Mouse (Mus musculus) ES-Bruce4 (cell line): ENCODE measurements around the gene Lrig2.

Source experiments
- CTCF ChIP-seq: IDR thresholded peaks from one replicate; pipeline ENCODE4 v1.8.1; 2011; ENCODE audit warnings: low read depth, low read length
- EP300 ChIP-seq: IDR thresholded peaks from 2 replicates; pipeline ENCODE4 v1.6.1; 2011; ENCODE audit warnings: low read depth, low read length; ENCODE audit not compliant: insufficient read depth
- POLR2A ChIP-seq: IDR thresholded peaks from one replicate; pipeline ENCODE4 v1.8.1; 2011; ENCODE audit warnings: low read length; ENCODE audit not compliant: insufficient read depth

- peak; percentile 89 for TF ChIP-seq CTCF
- no peak for TF ChIP-seq POLR2A
- TF ChIP-seq EP300: 0 out of 2 replicates have a peak, but pooled peaks have one; percentile 74
Observed at GRCm38 (mm10) chr3:104441870-104442283, 69.8 kb downstream of the Lrig2 start.
